Mouse (Mus musculus) neural tube, embryonic 12.5 days (tissue): ENCODE data around the gene Il17a. TPM values are rescaled to one million over a fixed set of nuclear protein-coding genes. Genes with fewer than 3 reads are reported as not detected.

Source experiments
- ATAC-seq: fragments of 200-750 bp; cut with Nextera tagmentation; 2 replicates; pipeline ENCODE4 v1.8.0; 2017; ENCODE audit warnings: low read depth, mild to moderate bottlenecking, moderate TSS enrichment, moderate library complexity; ENCODE audit not compliant: low FRiP score
- H3K27ac ChIP-seq: fragments of 300-500 bp; sonication (generic); 2 replicates; pipeline ENCODE4 v1.5.1; 2016
- H3K27me3 ChIP-seq: fragments of 300-500 bp; sonication (generic); replicated peaks from 2 replicates; pipeline ENCODE4 v1.6.1; 2016; ENCODE audit warnings: mild to moderate bottlenecking
- H3K36me3 ChIP-seq: fragments of 300-500 bp; sonication (generic); 2 replicates; pipeline ENCODE4 v1.6.1; 2016; ENCODE audit warnings: mild to moderate bottlenecking
- H3K4me1 ChIP-seq: fragments of 300-500 bp; sonication (generic); 2 replicates; pipeline ENCODE4 v1.6.1; 2016
- H3K4me2 ChIP-seq: fragments of 300-500 bp; sonication (generic); replicated peaks from 2 replicates; pipeline ENCODE4 v1.6.1; 2016; ENCODE audit warnings: mild to moderate bottlenecking
- H3K4me3 ChIP-seq: fragments of 300-500 bp; sonication (generic); 2 replicates; pipeline ENCODE4 v1.5.1; 2016
- H3K9ac ChIP-seq: fragments of 300-500 bp; sonication (generic); 2 replicates; pipeline ENCODE4 v1.6.1; 2016; ENCODE audit warnings: mild to moderate bottlenecking
- H3K9me3 ChIP-seq: fragments of 300-500 bp; sonication (generic); 2 replicates; pipeline ENCODE4 v1.6.1; 2016; ENCODE audit warnings: mild to moderate bottlenecking
- WGBS: fragments of 180-500 bp; shearing (Covaris S2); methylation state at CpG from one replicate; pipeline ENCODE4 v1.1.7; 2016; 5-methylcytosine and 5-hydroxymethylcytosine counted together
- polyA plus RNA-seq: library from polyadenylated mRNA; unstranded; fragments of >200 nt; fragmentation: Nextera tagmentation; extraction: Ambion mirVana; gene quantifications from 2 replicates; pipeline ENCODE4 v1.2.1, GENCODE M21; 2016

The Il17a gene
- polyA plus RNA-seq: not detected in 2 replicates

DNA sequence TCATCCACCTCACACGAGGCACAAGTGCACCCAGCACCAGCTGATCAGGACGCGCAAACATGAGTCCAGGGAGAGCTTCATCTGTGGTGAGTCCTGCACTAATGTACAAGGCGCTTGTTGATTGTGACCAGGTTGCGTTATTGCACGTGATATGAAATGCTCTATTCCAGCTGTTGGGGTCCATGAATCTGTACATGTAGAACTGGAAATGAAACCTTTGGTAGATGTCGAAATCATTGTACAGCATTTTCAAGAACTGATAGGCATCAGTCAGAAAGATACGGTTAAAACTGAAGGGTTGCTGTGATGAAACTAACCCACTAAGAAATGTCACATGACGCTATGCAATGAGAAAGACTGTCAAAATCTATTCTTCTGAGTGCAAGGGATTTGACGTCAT, at the start of gene Il17a:
Gene Il17a, plus strand, starts transcription at position 3 of the 400 bp plus-strand sequence.
- Histone ChIP-seq H3K9ac (no peak within 1 kb of the TSS), H3K9me3 (peaks cover 8% of the 10 kb centered on the region; the same call in 1 of the 2 replicates), H3K4me3 (no peak within 1 kb of the TSS), H3K27ac (no peak within 1 kb of the TSS), H3K36me3 (no peaks in the 10 kb centered on the region), H3K27me3 (no peaks in the 10 kb centered on the region), H3K4me2 (no peak within 1 kb of the TSS), H3K4me1 (no peaks in the 10 kb centered on the region)
- no peak for ATAC-seq
- 92% methylated on average over 10 of the region's 10 CpGs for WGBS

GRCm38 (mm10) chr1:20682849-20683248, 47.9 kb upstream of the Il17a start:
- Histone ChIP-seq H3K9ac (no peak overlapping the region), H3K36me3 (no peaks in the 10 kb centered on the region), H3K4me3 (no peak overlapping the region), H3K9me3 (no peaks in the 10 kb centered on the region), H3K4me2 (no peak overlapping the region), H3K27ac (no peak overlapping the region), H3K27me3 (no peaks in the 10 kb centered on the region), H3K4me1 (peaks cover 2% of the 10 kb centered on the region)
- ATAC-seq: no peak

- Histone ChIP-seq H3K9ac (no peak overlapping the region), H3K9me3 (no peaks in the 10 kb centered on the region), H3K4me1 (no peaks in the 10 kb centered on the region), H3K4me2 (no peak overlapping the region), H3K36me3 (no peaks in the 10 kb centered on the region), H3K27ac (no peak overlapping the region), H3K27me3 (no peaks in the 10 kb centered on the region), H3K4me3 (no peak overlapping the region)
- 96% methylated on average over 5 of the region's 5 CpGs for WGBS
- no peak for ATAC-seq
Observed at GRCm38 (mm10) chr1:20683386-20683785, 47.3 kb upstream of the Il17a start.

- H3K27ac ChIP-seq: no peak overlapping the region
- no peaks in the 10 kb centered on the region for H3K36me3 ChIP-seq
- 88% methylated on average over 3 of the region's 3 CpGs for WGBS
- no peak overlapping the region for H3K4me3 ChIP-seq
- H3K4me1 ChIP-seq: no peaks in the 10 kb centered on the region
- no peaks in the 10 kb centered on the region for H3K27me3 ChIP-seq
- H3K4me2 ChIP-seq: no peak overlapping the region
- no peak overlapping the region for H3K9ac ChIP-seq
- H3K9me3 ChIP-seq: no peaks in the 10 kb centered on the region
- no peak for ATAC-seq
Observed at GRCm38 (mm10) chr1:20683853-20684252, 46.9 kb upstream of the Il17a start.

GRCm38 (mm10) chr1:20684403-20684802, 46.3 kb upstream of the Il17a start:
- no peak overlapping the region for H3K4me3 ChIP-seq
- ATAC-seq: no peak
- no peaks in the 10 kb centered on the region for H3K4me1 ChIP-seq

GRCm38 (mm10) chr1:20685393-20685792, 45.3 kb upstream of the Il17a start:
- no peak overlapping the region for H3K27ac ChIP-seq
- no peaks in the 10 kb centered on the region for H3K27me3 ChIP-seq
- no peak overlapping the region for H3K4me2 ChIP-seq
- H3K4me1 ChIP-seq: no peaks in the 10 kb centered on the region
- WGBS: 92% methylated on average over 2 of the region's 2 CpGs
- no peaks in the 10 kb centered on the region for H3K9me3 ChIP-seq
- no peak for ATAC-seq
- no peaks in the 10 kb centered on the region for H3K36me3 ChIP-seq
- no peak overlapping the region for H3K9ac ChIP-seq
- no peak overlapping the region for H3K4me3 ChIP-seq

More at GRCm38 (mm10) chr1:20684403-20684802, 46.3 kb upstream of the Il17a start:
- Histone ChIP-seq H3K4me2 (no peak overlapping the region), H3K9me3 (no peaks in the 10 kb centered on the region), H3K36me3 (no peaks in the 10 kb centered on the region), H3K9ac (no peak overlapping the region), H3K27me3 (no peaks in the 10 kb centered on the region), H3K27ac (no peak overlapping the region)
- 89% methylated on average over 3 of the region's 3 CpGs for WGBS

DNA sequence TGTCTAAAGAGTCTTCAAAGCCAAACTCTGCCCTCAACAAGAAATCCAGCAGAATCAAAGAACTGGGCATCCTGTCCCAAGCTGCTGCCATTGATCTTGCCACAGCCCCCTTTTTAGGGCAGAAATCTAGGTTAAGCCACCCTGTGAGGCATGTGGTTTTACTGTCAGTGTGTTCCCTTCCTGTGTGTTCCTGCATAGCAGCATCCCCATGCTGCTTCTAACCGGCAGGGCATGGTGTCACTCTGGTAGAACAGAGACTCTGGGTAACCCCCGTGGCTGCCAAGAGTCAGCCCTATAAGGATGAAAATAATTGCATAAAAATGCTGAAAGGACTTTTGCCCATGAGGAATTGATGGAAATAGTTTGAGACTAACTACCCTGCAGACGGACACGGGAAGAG, 44.8 kb upstream of the Il17a start:
- Histone ChIP-seq H3K9ac (no peak overlapping the region), H3K9me3 (no peaks in the 10 kb centered on the region), H3K36me3 (no peaks in the 10 kb centered on the region), H3K27ac (no peak overlapping the region), H3K4me2 (no peak overlapping the region), H3K27me3 (no peaks in the 10 kb centered on the region), H3K4me1 (no peaks in the 10 kb centered on the region), H3K4me3 (no peak overlapping the region)
- no peak for ATAC-seq
- 90% methylated on average over 4 of the region's 4 CpGs for WGBS

- Histone ChIP-seq H3K27ac (no peak overlapping the region), H3K4me1 (no peaks in the 10 kb centered on the region), H3K9me3 (no peaks in the 10 kb centered on the region), H3K9ac (no peak overlapping the region), H3K4me2 (no peak overlapping the region), H3K36me3 (no peaks in the 10 kb centered on the region), H3K27me3 (no peaks in the 10 kb centered on the region), H3K4me3 (no peak overlapping the region)
- no peak for ATAC-seq
- 93% methylated on average over 8 of the region's 8 CpGs for WGBS
Observed at GRCm38 (mm10) chr1:20691336-20691735, 39.4 kb upstream of the Il17a start.

DNA sequence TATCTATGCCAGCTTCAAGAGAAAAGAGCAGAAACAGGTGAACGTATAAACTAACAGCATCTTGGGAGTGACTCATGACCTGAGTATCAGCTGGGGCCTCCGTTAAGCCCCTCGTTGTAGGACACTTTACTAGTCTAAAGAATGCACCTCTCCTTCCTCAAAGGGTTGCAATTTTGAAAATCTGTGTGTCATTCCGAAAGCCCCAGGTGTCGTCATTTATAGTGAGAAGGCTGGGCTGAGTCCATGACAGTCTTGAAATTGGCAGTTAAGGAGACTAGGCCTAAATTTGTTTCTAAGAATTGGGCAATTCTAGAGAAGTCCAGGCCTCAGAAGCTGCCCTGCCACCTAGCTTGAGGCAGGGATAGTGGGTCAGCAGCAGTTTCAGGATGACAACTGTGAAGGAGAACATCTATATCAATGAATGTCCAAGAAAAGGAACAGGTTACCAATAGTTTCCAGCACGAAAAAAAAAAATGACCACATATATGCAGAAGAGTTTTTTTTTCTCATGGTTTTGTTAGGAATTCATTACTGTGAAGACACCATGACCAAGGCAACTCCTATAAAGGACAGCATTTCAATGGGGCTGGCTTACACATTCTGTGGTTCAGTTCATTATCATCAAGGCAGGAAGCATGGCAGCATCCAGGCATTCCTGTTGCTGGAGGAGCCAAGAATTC, 36.9 kb upstream of the Il17a start:
- Histone ChIP-seq H3K4me3 (no peak overlapping the region), H3K36me3 (no peaks in the 10 kb centered on the region), H3K27me3 (no peaks in the 10 kb centered on the region), H3K4me2 (no peak overlapping the region), H3K4me1 (no peaks in the 10 kb centered on the region), H3K9ac (no peak overlapping the region), H3K27ac (no peak overlapping the region), H3K9me3 (no peaks in the 10 kb centered on the region)
- no peak for ATAC-seq
- 91% methylated on average over 6 of the region's 6 CpGs for WGBS

DNA sequence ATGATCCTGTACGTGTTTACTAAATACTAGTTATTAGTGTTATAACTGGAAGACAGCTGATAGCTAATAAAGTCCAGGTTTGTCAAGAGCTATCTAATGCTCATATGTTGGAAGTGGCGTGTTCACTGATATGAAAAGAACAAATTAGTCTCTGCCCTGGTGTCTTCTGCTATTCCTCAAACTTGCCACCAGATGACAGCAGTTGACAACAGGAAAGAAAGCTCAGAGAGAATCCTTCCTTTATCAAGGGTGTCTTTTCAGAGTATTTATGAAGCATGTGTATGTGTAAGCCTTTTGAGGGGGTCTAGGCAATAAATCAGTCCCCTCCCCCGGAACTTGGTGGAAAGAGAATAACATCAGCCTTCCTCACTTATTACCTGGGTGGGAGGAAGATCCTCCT, 30.7 kb upstream of the Il17a start:
- WGBS: 71% methylated on average over 3 of the region's 3 CpGs
- H3K4me1 ChIP-seq: no peaks in the 10 kb centered on the region
- ATAC-seq: no peak
- no peak overlapping the region for H3K27ac ChIP-seq
- no peak overlapping the region for H3K4me3 ChIP-seq
- H3K4me2 ChIP-seq: no peak overlapping the region
- H3K36me3 ChIP-seq: no peaks in the 10 kb centered on the region
- H3K9me3 ChIP-seq: no peaks in the 10 kb centered on the region
- H3K9ac ChIP-seq: no peak overlapping the region
- H3K27me3 ChIP-seq: no peaks in the 10 kb centered on the region

DNA sequence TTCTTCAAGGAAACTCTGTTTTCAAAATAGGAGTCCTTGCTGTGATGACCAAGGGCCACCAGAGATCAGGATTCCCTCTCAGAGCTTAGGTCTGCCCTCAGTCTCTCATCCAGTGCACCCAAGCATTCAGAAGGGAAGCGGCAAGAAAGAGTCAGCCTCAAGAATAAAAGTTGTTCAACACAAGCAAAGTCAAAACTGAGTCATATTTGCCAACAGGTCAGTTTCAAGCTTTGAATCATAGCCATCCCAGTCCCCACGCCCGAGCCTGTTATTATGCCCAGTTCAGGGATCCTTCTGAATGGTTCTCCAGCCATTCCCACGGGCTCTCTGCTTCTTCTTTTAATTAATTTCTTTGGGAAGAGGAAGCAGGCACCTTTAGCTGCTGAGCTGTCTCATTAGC, 5.9 kb downstream of the Il17a start:
- no peaks in the 10 kb centered on the region for H3K9me3 ChIP-seq
- H3K27me3 ChIP-seq: no peaks in the 10 kb centered on the region
- H3K4me2 ChIP-seq: no peak overlapping the region
- H3K4me3 ChIP-seq: no peak overlapping the region
- no peak for ATAC-seq
- no peaks in the 10 kb centered on the region for H3K36me3 ChIP-seq
- H3K4me1 ChIP-seq: no peaks in the 10 kb centered on the region
- H3K27ac ChIP-seq: no peak overlapping the region
- WGBS: 85% methylated on average over 4 of the region's 4 CpGs
- no peak overlapping the region for H3K9ac ChIP-seq

GRCm38 (mm10) chr1:20738483-20738882, 7.8 kb downstream of the Il17a start:
- Histone ChIP-seq H3K9me3 (no peaks in the 10 kb centered on the region), H3K4me1 (no peaks in the 10 kb centered on the region), H3K4me3 (no peak overlapping the region), H3K27me3 (no peaks in the 10 kb centered on the region), H3K9ac (no peak overlapping the region), H3K36me3 (no peaks in the 10 kb centered on the region), H3K4me2 (no peak overlapping the region), H3K27ac (no peak overlapping the region)
- ATAC-seq: no peak
- 88% methylated on average over 2 of the region's 2 CpGs for WGBS

DNA sequence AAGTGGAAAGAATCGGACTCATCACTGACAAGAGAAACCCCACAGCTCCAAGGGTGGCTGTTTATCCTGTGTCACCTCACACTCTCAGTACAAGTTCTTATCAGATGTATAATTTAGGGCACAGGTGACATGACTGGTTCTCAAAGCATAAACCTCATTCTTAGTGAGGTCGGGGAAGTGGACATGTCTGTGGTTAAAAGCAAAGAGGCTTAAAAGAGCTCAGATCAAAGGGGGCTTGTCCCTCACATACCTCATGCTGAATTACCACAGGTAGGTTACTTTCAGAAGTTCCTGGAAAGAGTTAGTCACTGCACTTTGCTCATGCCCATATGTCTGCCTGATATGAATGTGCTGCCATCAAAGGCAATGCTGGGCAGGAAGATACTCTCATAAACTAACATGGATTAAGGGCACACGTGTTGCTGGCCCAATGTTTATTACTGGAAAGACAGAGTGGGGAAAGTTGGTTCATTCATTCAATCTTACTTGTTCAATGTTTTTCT, 9.8 kb downstream of the Il17a start:
- no peak overlapping the region for H3K4me3 ChIP-seq
- H3K9ac ChIP-seq: no peak overlapping the region
- no peak overlapping the region for H3K4me2 ChIP-seq
- H3K27ac ChIP-seq: no peak overlapping the region
- WGBS: 83% methylated on average over 3 of the region's 3 CpGs
- H3K9me3 ChIP-seq: no peaks in the 10 kb centered on the region
- no peaks in the 10 kb centered on the region for H3K36me3 ChIP-seq
- H3K4me1 ChIP-seq: no peaks in the 10 kb centered on the region
- ATAC-seq: no peak
- no peaks in the 10 kb centered on the region for H3K27me3 ChIP-seq
